Mouse (Mus musculus): ENCODE measurements around the gene Osbpl2.

DNA sequence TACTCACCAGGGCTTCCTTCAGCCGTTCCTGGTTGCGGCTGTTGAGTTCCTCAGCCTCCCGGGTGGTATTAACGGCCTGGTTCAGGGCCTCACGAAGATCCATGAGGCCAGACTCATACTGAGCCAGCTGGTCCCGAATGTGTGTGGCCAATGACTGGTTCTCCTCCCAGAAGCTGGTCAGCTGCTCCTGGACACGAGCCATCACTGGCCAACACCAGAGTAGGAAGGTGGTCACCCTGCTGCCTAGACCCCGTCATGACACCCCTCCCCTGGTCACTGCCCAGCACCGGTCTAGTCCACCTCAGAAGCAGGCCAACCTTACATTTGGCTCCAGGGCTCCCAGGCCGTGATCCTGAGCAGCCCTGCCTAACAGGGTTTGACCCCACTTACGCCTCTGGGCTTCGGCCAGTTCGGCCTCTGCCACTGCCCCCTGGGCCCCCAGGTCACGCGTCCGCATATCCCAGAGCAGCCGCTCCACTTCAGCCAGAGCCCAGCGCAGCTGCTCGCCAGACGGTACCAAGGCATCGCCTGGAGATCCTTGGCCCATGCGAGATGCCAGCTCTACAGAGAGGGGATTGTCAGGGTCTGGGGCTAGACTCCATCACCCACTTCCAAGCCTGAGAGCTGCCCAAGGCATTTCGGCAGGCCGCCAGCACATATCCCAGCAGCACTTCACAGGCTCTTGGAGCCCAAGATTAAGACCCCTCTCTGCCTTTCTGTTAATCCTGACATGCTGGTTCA lies 65.1 kb downstream of the Osbpl2 start:
- TF ChIP-seq CTCF (IDR thresholded peaks at IDR 0.05; ENCODE audit: extremely low read depth, insufficient read depth, low read length): no peak
- TF ChIP-seq POLR2A (IDR thresholded peaks at IDR 0.05; ENCODE audit: extremely low read depth, insufficient read depth, low read length): no peak

Measured in cortical plate, adult 2 months (tissue).